Mouse (Mus musculus): ENCODE data around the gene Med12l. TPM values are rescaled to one million over a fixed set of nuclear protein-coding genes. Genes with fewer than 3 reads are reported as not detected.

The Med12l gene
- 0.01 TPM for polyA plus RNA-seq (2012; fragmentation: generic; extraction: Trizol)

- Histone ChIP-seq H3K79me2 (ENCODE audit: control insufficient read depth, insufficient read depth) (no peaks in the 10 kb centered on the region), H3K36me3 (ENCODE audit: control insufficient read depth, insufficient read depth) (no peaks in the 10 kb centered on the region), H3ac (ENCODE audit: control insufficient read depth, insufficient read length) (no peak within 1 kb of the TSS), H3K27me3 (ENCODE audit: control insufficient read depth, insufficient read depth, insufficient read length) (no peaks in the 10 kb centered on the region), H3K4me2 (ENCODE audit: low read depth) (no peak within 1 kb of the TSS), H3K4me3 (no peak within 1 kb of the TSS)
- TF ChIP-seq MAX (IDR thresholded peaks at IDR 0.05; ENCODE audit: low read depth) (no peak), MYOD1 (IDR thresholded peaks at IDR 0.05; ENCODE audit: control insufficient read depth in 1 of 3, insufficient read length in 2 of 3, low read depth in 2 of 3) (no peak), TCF3 (IDR thresholded peaks at IDR 0.05; ENCODE audit: insufficient read length, low read depth) (no peak), USF1 (IDR thresholded peaks at IDR 0.05; ENCODE audit: low read depth) (no peak), TCF12 (IDR thresholded peaks at IDR 0.05; ENCODE audit: insufficient read depth, poor library complexity, severe bottlenecking) (no peak), MYOG (IDR thresholded peaks at IDR 0.05; ENCODE audit: control insufficient read depth in 1 of 3, insufficient read depth in 1 of 3, insufficient read length in 2 of 3, low read depth in 2 of 3) (no peak), E2F4 (IDR thresholded peaks at IDR 0.05; ENCODE audit: insufficient read depth) (no peak), REST (IDR thresholded peaks at IDR 0.05; ENCODE audit: insufficient read depth, insufficient read length) (no peak), CEBPB (IDR thresholded peaks at IDR 0.05; ENCODE audit: insufficient read depth, poor library complexity, severe bottlenecking) (no peak), SRF (IDR thresholded peaks at IDR 0.05; ENCODE audit: control insufficient read depth, insufficient read length, low read depth) (no peak), POLR2A (IDR thresholded peaks at IDR 0.05; ENCODE audit: insufficient read length, low read depth) (no peak), POLR2AphosphoS2 (IDR thresholded peaks at IDR 0.05; ENCODE audit: insufficient read length, low read depth) (no peak)
Observed at GRCm38 (mm10) chr3:59005271-59005995, at the start of gene Med12l. TSS of gene Med12l (plus strand) at chr3:59005825.

- TF ChIP-seq USF1 (IDR thresholded peaks at IDR 0.05; ENCODE audit: low read depth): no peak
- TF ChIP-seq SRF (IDR thresholded peaks at IDR 0.05; ENCODE audit: control insufficient read depth, insufficient read length, low read depth): no peak
- TF ChIP-seq REST (IDR thresholded peaks at IDR 0.05; ENCODE audit: insufficient read depth, insufficient read length): no peak
- TF ChIP-seq POLR2A (IDR thresholded peaks at IDR 0.05; ENCODE audit: insufficient read length, low read depth): no peak
- TF ChIP-seq MYOD1 (IDR thresholded peaks at IDR 0.05; ENCODE audit: control insufficient read depth in 1 of 3, insufficient read length in 2 of 3, low read depth in 2 of 3): no peak
- TF ChIP-seq MYOG (IDR thresholded peaks at IDR 0.05; ENCODE audit: control insufficient read depth in 1 of 3, insufficient read depth in 1 of 3, insufficient read length in 2 of 3, low read depth in 2 of 3): no peak
- TF ChIP-seq TCF3 (IDR thresholded peaks at IDR 0.05; ENCODE audit: insufficient read length, low read depth): no peak
- TF ChIP-seq MAX (IDR thresholded peaks at IDR 0.05; ENCODE audit: low read depth): no peak
- no peak for TF ChIP-seq CEBPB (IDR thresholded peaks at IDR 0.05; ENCODE audit: insufficient read depth, poor library complexity, severe bottlenecking)
- no peak for TF ChIP-seq POLR2AphosphoS2 (IDR thresholded peaks at IDR 0.05; ENCODE audit: insufficient read length, low read depth)
- no peak for TF ChIP-seq TCF12 (IDR thresholded peaks at IDR 0.05; ENCODE audit: insufficient read depth, poor library complexity, severe bottlenecking)
- TF ChIP-seq E2F4 (IDR thresholded peaks at IDR 0.05; ENCODE audit: insufficient read depth): no peak
- H3K79me2 ChIP-seq (ENCODE audit: control insufficient read depth, insufficient read depth): no peaks in the 10 kb centered on the region
- no peaks in the 10 kb centered on the region for H3K36me3 ChIP-seq (ENCODE audit: control insufficient read depth, insufficient read depth)
- H3K4me3 ChIP-seq: no peak overlapping the region
- no peak overlapping the region for H3ac ChIP-seq (ENCODE audit: control insufficient read depth, insufficient read length)
- H3K27me3 ChIP-seq (ENCODE audit: control insufficient read depth, insufficient read depth, insufficient read length): no peaks in the 10 kb centered on the region
- no peak overlapping the region for H3K4me2 ChIP-seq (ENCODE audit: low read depth)
Observed at GRCm38 (mm10) chr3:58961166-58961565, 44.5 kb upstream of the Med12l start.

GRCm38 (mm10) chr3:58977413-58977812 is 28.2 kb upstream of the Med12l start:
- Histone ChIP-seq H3K36me3 (ENCODE audit: control insufficient read depth, insufficient read depth) (no peaks in the 10 kb centered on the region), H3K27me3 (ENCODE audit: control insufficient read depth, insufficient read depth, insufficient read length) (no peaks in the 10 kb centered on the region), H3K79me2 (ENCODE audit: control insufficient read depth, insufficient read depth) (no peaks in the 10 kb centered on the region), H3K4me2 (ENCODE audit: low read depth) (no peak overlapping the region), H3K4me3 (no peak overlapping the region), H3ac (ENCODE audit: control insufficient read depth, insufficient read length) (no peak overlapping the region)
- TF ChIP-seq MYOG (IDR thresholded peaks at IDR 0.05; ENCODE audit: control insufficient read depth in 1 of 3, insufficient read depth in 1 of 3, insufficient read length in 2 of 3, low read depth in 2 of 3) (no peak), USF1 (IDR thresholded peaks at IDR 0.05; ENCODE audit: low read depth) (no peak), POLR2AphosphoS2 (IDR thresholded peaks at IDR 0.05; ENCODE audit: insufficient read length, low read depth) (no peak), E2F4 (IDR thresholded peaks at IDR 0.05; ENCODE audit: insufficient read depth) (no peak), CEBPB (IDR thresholded peaks at IDR 0.05; ENCODE audit: insufficient read depth, poor library complexity, severe bottlenecking) (no peak), REST (IDR thresholded peaks at IDR 0.05; ENCODE audit: insufficient read depth, insufficient read length) (no peak), POLR2A (IDR thresholded peaks at IDR 0.05; ENCODE audit: insufficient read length, low read depth) (no peak), MYOD1 (IDR thresholded peaks at IDR 0.05; ENCODE audit: control insufficient read depth in 1 of 3, insufficient read length in 2 of 3, low read depth in 2 of 3) (no peak), TCF3 (IDR thresholded peaks at IDR 0.05; ENCODE audit: insufficient read length, low read depth) (no peak), MAX (IDR thresholded peaks at IDR 0.05; ENCODE audit: low read depth) (no peak), SRF (IDR thresholded peaks at IDR 0.05; ENCODE audit: control insufficient read depth, insufficient read length, low read depth) (no peak), TCF12 (IDR thresholded peaks at IDR 0.05; ENCODE audit: insufficient read depth, poor library complexity, severe bottlenecking) (no peak)

GRCm38 (mm10) chr3:58977906-58978622 is 27.6 kb upstream of the Med12l start:
- Histone ChIP-seq H3K36me3 (ENCODE audit: control insufficient read depth, insufficient read depth) (no peaks in the 10 kb centered on the region), H3K79me2 (ENCODE audit: control insufficient read depth, insufficient read depth) (no peaks in the 10 kb centered on the region), H3K27me3 (ENCODE audit: control insufficient read depth, insufficient read depth, insufficient read length) (no peaks in the 10 kb centered on the region), H3K4me3 (no peak overlapping the region), H3K4me2 (ENCODE audit: low read depth) (no peak overlapping the region), H3ac (ENCODE audit: control insufficient read depth, insufficient read length) (no peak overlapping the region)
- TF ChIP-seq USF1 (IDR thresholded peaks at IDR 0.05; ENCODE audit: low read depth) (no peak), POLR2AphosphoS2 (IDR thresholded peaks at IDR 0.05; ENCODE audit: insufficient read length, low read depth) (no peak), SRF (IDR thresholded peaks at IDR 0.05; ENCODE audit: control insufficient read depth, insufficient read length, low read depth) (no peak), MAX (IDR thresholded peaks at IDR 0.05; ENCODE audit: low read depth) (no peak), TCF3 (IDR thresholded peaks at IDR 0.05; ENCODE audit: insufficient read length, low read depth) (no peak), MYOG (IDR thresholded peaks at IDR 0.05; ENCODE audit: control insufficient read depth in 1 of 3, insufficient read depth in 1 of 3, insufficient read length in 2 of 3, low read depth in 2 of 3) (no peak), TCF12 (IDR thresholded peaks at IDR 0.05; ENCODE audit: insufficient read depth, poor library complexity, severe bottlenecking) (no peak), CEBPB (IDR thresholded peaks at IDR 0.05; ENCODE audit: insufficient read depth, poor library complexity, severe bottlenecking) (no peak), MYOD1 (IDR thresholded peaks at IDR 0.05; ENCODE audit: control insufficient read depth in 1 of 3, insufficient read length in 2 of 3, low read depth in 2 of 3) (no peak), REST (IDR thresholded peaks at IDR 0.05; ENCODE audit: insufficient read depth, insufficient read length) (no peak), E2F4 (IDR thresholded peaks at IDR 0.05; ENCODE audit: insufficient read depth) (no peak), POLR2A (IDR thresholded peaks at IDR 0.05; ENCODE audit: insufficient read length, low read depth) (no peak)
